Mouse (Mus musculus): Measurements from ENCODE around the gene Flcn. TPM values are rescaled to one million over a fixed set of nuclear protein-coding genes. Genes with fewer than 3 reads are reported as not detected.
"Not testable (repeated sequence)": the region's sequence is repeated elsewhere in the genome, so short reads cannot be mapped to it uniquely, and the experiment has no call there.

Flcn gene
- 10 to 100 TPM; 22.1 to 28.0 TPM for total RNA-seq (2021)

- DNase-seq, result peak; percentile 85
These were observed at the start of gene Flcn for GRCm38 (mm10) chr11:59809670-59810474. Flcn (minus strand) TSS chr11:59810016.

DNA sequence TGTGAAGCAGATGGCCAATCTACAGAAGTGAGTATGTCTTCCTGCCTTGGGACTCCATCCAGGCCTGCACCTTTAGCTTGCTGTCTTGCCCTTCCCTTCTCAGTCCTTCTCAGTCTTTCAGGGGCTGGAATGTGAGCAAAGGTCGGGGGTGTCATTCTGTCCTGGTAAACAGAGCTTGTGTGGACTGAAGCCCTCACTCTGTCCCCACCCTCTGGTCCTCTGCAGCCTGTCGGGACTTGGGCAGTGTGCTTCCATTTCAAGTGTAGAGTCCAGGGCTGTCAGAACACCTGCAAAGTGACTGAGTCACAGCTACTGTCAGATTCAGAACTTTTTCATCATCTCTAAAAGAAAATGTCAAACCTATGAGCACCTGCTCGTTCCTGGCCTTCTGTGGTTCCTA is 43.0 kb upstream of the Flcn start:
- DNase-seq, result no peak

GRCm38 (mm10) chr11:59847891-59848884 is 38.4 kb upstream of the Flcn start:
- peak; percentile 84 for DNase-seq

DNA sequence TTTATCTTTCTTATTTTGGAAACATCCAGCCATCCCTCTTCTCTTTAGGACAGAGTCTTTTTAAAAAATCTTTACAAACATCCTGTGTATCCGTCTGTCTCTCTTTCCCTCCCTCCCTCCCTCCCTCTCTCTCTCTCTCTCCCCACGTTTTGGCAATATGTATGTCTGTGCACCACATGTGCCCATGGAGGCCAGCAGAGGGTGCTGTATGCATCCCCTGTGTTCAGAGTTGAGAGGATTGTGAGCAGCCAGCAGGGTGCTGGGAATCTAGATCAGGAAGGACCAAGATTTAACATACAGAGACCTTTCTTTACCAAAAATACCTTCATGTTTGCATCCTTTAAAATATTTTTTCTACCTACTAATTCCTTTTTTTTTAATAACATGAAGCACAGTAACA is 37.3 kb upstream of the Flcn start:
- peak; percentile 53 for DNase-seq

DNA sequence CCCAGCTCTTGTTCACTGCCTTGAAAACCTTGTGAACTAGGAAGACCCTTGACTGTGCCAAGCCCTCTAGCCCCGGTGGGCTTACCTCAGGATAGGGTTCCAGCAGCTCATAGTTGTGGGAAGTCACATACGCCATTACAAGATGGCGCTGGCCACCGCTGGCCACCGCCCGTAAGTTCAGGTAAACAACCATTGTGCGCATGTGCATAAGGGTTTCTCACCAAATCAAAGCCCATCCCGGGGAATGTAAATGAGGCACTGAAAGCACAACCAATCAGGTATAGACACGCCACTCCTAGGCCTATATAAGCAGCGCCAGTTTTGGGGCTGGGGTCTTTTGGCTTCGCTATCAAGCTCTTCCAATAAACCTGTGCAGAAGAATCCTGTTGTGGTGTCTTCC is 36.5 kb upstream of the Flcn start:
- no peak for DNase-seq

DNA sequence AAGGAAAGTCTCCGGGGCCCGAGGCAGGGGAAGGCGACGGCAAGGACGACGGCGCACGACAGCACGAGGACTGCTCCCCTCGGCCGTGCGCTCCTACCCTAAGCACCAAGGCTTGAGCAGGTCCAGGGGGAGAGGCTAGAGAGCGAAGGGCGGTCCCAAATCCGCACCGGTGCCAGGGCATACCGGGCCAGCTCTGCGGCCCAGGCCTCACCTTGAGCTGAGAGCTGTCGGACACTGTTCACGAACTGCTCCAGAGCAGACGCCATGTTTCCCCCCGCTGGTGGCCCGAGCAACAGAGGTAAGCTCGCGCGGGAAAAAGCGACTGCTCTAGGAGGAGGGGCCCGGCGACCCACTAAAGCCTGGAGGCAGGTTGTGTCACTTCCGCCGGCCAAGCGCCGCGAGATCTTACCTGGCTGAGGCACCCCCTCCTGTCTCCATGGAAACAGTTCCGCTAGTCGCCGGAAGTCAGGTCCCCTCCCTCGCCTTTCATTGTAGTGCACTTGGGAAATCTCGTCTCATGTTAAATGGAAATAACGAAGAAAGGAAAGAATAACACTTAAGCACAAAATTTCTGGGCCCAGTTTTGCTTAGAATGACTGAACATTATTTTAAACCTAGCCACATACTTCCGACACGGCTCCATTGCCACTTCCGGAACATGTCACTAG is 29.8 kb upstream of the Flcn start, which contains the start of gene Cops3:
TSS of gene Cops3 (minus strand) at position 380 of the 668 bp plus-strand sequence.
- DNase-seq, result peak; percentile 95

DNA sequence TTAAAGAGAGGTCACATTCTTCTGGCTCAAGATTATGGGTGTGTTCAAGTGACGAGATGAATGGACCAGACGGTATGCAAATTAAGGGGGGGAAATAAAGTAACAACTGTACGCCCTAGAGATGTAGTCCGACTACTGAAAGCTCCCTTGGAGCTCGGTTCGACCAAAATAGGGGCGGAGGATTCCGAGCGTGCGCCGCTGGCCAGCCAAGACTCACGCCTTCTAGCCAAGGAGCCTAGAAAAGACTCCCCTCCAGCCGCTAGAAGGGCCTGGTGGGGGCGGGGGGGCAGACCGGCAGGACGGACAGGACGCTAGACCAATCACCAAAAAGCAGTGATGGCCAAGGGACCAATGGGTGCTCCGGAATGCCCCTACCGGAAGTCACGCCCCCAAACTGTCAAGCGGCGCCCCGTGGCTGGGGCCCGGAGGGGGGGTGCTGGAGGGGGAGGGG is 29.2 kb upstream of the Flcn start, which contains the start of gene Nt5m:
TSS of gene Nt5m (plus strand) at position 440 of the 451 bp plus-strand sequence.
- peak; percentile 96 for DNase-seq

GRCm38 (mm10) chr11:59838426-59838825 is 28.6 kb upstream of the Flcn start:
- DNase-seq, result no peak

DNA sequence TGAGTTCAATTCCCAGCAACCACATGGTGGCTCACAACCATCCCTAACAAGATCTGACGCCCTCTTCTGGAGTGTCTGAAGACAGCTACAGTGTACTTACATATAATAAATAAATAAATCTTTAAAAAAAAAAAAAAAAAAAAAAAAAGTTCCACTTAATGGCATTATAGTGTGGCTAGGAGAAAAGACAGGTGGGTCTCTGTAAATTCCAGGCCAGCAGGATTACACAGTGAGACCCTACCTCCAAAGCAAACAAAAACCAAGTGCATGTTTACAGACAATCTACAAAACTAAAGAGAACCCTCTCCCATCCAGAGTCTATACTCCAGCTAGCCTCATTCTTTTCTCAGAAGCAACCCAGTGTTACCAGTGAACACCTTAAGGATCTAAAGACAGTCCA is 28.0 kb upstream of the Flcn start:
- DNase-seq, result not testable (repeated sequence)

DNA sequence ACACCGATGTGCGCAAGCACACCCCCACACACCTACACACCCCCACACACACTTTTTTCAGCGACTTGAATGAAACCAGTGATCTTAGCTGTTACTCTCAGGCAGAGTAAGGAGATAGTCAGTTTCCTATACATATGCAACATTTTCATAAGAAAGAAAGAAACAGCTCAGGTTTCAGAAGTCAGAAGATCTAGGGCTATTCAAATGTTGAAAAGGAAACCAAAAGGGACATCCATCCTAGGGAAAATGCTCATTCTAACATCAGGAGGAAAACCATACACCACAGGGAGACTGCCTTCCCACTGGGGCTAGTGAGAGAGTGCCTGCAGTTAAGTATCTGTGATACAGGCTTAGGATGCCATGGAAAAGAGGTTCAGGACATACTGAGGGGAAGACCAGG is 11.8 kb upstream of the Flcn start:
- no peak for DNase-seq

- no peak for DNase-seq
These were observed 8.1 kb upstream of the Flcn start for GRCm38 (mm10) chr11:59817916-59818315.

- DNase-seq, result no peak
These were observed 5.8 kb upstream of the Flcn start for GRCm38 (mm10) chr11:59815482-59816065.

DNA sequence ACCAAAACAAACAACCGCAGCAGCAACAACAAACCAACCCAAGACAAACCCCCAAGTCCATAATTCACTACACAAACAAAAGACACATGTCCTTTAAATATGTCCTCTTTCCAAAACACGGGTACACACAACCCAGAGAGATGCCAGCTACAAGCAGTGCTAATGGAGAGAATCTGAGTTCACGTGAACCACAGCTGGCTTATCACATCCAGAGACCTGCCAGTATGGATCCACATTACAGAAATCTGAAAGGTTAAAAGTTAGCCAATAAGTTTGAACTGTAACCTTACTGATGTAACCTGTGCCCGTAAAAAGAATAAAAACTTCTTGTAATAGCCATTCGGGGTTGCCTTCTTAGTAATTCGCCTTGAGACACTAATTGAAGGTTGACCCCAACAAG is 5.1 kb upstream of the Flcn start:
- DNase-seq, result no peak

GRCm38 (mm10) chr11:59814311-59814710 is 4.5 kb upstream of the Flcn start:
- no peak for DNase-seq

GRCm38 (mm10) chr11:59813276-59813675 is 3.5 kb upstream of the Flcn start:
- no peak for DNase-seq

DNA sequence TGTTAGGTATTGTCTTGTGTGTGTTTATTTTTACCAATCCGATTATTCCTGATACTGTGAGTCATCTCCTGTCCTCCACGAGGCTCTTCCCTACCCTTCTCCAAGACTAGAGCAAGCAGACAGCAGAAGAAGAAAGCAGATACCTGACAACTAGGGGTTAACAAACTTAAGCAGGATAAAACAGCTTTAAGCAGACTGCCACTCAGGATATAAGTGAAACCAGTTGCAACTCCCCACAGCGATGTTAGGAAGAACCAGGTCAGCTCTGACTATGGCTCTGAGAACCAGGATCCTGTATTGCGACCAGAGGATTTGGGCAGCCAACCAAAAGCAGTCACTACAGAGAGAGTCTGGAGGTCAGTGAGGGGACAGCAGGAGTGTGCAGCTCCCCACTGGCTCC is 1.4 kb upstream of the Flcn start:
- no peak for DNase-seq

DNA sequence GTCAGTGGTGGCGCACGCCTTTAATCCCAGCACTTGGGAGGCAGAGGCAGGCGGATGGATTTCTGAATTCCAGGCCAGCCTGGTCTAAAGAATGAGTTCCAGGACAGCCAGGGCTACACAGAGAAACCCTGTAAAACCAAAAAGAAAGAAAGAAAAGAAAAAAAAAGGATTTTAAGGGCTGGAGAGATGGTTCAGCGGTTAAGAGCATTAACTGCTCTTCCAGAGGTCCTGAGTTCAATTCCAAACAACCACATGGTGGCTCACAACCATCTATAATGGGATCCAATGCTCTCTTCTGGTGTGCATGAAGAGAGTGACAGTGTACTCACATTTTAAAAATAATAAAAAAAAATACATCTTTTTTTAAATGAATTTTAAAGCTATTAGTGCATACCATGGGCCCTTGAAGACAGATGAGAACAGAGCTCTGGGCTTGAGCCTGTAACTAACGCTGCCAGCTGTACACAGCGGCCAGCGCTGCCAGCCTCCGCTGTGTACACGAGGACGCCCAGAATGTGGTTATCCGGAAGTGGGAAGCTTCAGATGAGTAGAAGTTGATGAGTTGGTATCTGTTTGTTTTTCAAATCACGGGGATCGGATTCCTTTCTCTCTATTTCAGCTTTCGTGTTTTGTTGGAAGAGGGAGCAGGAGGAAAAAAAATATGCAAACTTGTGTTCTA is 803 bp upstream of the Flcn start:
- no peak for DNase-seq

GRCm38 (mm10) chr11:59809071-59809669 is 646 bp downstream of the Flcn start:
- DNase-seq, result peak; percentile 47

DNA sequence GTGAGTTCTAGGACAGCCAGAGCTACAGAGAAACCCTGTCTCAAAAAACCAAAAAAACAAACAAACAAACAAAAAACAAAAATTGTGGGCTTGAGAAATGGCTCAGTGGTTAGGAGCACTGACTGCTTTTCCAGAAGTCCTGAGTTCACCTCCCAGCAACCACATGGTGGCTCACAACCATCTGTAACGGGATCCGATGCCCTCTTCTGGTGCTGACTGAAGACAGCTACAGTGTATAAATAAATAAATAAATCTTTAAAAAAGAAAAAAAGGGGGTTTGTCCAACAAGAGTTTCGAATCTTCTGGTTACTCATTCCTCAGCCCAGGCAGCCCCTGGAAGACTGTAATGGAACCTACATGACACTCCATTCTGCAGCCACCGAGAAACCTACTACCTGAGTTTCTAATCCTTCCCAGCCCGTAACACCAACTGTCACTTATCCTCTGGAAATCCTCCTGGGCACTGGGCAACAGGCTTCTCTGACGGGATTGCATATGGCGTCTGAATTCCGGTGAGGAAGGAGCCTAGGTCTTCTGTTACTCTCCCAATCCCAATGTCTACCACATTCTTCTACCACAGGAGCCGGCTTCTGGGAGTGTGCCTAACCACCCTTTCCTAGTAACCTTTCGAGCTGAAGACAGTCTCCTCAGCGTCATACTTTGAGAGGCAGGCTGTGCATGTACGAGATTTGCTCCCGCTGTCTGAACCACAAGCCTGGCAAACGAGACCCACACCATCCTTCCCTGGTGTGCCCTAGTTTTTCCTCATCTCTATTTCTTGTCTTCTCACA is 1.5 kb downstream of the Flcn start:
- DNase-seq, result no peak

DNA sequence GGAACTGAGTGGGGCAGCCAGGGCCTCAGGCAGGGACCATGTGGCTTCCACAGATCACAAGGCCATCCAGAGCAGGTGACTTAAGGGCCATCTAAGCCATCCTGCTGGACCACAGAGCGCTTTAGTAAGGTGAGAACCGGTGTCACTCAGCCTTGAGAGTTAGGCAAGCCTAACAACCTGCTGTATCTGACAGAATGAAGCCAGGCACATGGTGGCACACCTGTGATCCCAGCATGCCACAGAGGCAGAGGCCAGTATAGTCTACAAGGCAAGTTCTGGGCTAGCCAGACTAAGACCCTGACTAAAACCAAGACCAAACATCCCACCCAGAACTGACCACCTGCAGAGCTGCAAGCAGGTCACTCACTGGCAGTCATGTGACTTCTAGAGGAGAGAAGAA is 4.2 kb downstream of the Flcn start:
- no peak for DNase-seq
